Mouse (Mus musculus) hindbrain, embryonic 15.5 days (tissue): ENCODE results near the gene Rsrc1. TPM values are rescaled to one million over a fixed set of nuclear protein-coding genes. Genes with fewer than 3 reads are reported as not detected.

Experiments
- polyA plus RNA-seq: library from polyadenylated mRNA; unstranded; fragments of >200 nt; fragmentation: Nextera tagmentation; extraction: Ambion mirVana; gene quantifications from 2 replicates; pipeline ENCODE4 v1.2.1, GENCODE M21; 2015

Rsrc1 gene
- polyA plus RNA-seq, 1 experiment from 2014 or later: 29.3 TPM

Other genes starting within 250 kb of the Rsrc1 start
- 23.6 and 37.9 TPM in 2 replicates for gene Shox2, start 381 bp downstream of the Rsrc1 start, polyA plus RNA-seq